Mouse (Mus musculus): ENCODE data around the gene Mthfd2. TPM values are rescaled to one million over a fixed set of nuclear protein-coding genes. Genes with fewer than 3 reads are reported as not detected.

The Mthfd2 gene
- polyA plus RNA-seq, 1 experiment from 2014 or later = 40.8 TPM

GRCm38 (mm10) chr6:83300447-83301229, 25.1 kb downstream of the Mthfd2 start:
- H3K27ac ChIP-seq (replicated peaks; ENCODE audit: low read depth, low read length) = no peak overlapping the region
- 82% methylated on average over 7 of the region's 7 CpGs for WGBS
- ATAC-seq (ENCODE audit: low read depth) (no peak), DNase-seq (ENCODE audit: low spot score) (no peak)
- no peaks in the 10 kb centered on the region for H3K9me3 ChIP-seq (ENCODE audit: control insufficient read depth, low read length)
- H3K4me3 ChIP-seq (ENCODE audit: low read depth, low read length) = no peak overlapping the region
- no peak overlapping the region for H3K9ac ChIP-seq (ENCODE audit: low read depth, low read length)
- H3K27me3 ChIP-seq (replicated peaks; ENCODE audit: control insufficient read depth, insufficient read depth, low read length) = no peaks in the 10 kb centered on the region
- no peaks in the 10 kb centered on the region for H3K4me1 ChIP-seq (ENCODE audit: control insufficient read depth, insufficient read depth, low read length)
- no peak overlapping the region for H3K4me2 ChIP-seq (ENCODE audit: low read depth, low read length)
- H3K36me3 ChIP-seq (ENCODE audit: control insufficient read depth, insufficient read depth, low read length) = peaks cover 7% of the 10 kb centered on the region

GRCm38 (mm10) chr6:83280256-83280955, 45.3 kb downstream of the Mthfd2 start:
- Histone ChIP-seq H3K27me3 (replicated peaks; ENCODE audit: control insufficient read depth, insufficient read depth, low read length) (no peaks in the 10 kb centered on the region), H3K4me3 (ENCODE audit: low read depth, low read length) (no peak overlapping the region), H3K9me3 (ENCODE audit: control insufficient read depth, low read length) (no peaks in the 10 kb centered on the region), H3K9ac (ENCODE audit: low read depth, low read length) (no peak overlapping the region), H3K4me1 (ENCODE audit: control insufficient read depth, insufficient read depth, low read length) (no peaks in the 10 kb centered on the region), H3K27ac (replicated peaks; ENCODE audit: low read depth, low read length) (no peak overlapping the region), H3K4me2 (ENCODE audit: low read depth, low read length) (no peak overlapping the region), H3K36me3 (ENCODE audit: control insufficient read depth, insufficient read depth, low read length) (no peaks in the 10 kb centered on the region)
- ATAC-seq (ENCODE audit: low read depth) = no peak
- no peak for DNase-seq (ENCODE audit: low spot score)
- 82% methylated on average over 8 of the region's 8 CpGs for WGBS

DNA sequence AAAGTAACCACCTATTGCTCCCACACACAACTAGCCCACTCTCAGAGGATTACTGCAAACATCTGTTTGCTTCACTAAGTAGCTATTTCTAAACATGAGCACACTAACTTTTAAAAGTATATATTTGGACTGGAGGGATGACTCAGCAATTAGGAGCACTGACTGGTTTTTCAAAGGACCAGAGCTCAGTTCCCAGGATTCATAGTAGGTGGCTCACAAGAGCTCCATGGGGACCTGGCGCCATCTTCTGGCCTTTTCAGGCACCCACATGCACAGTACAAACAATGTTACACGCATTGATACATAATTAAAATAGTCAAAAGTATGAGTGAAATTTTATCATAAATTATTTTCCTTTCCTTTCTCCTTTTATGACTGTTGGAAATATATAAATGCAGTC, 46.8 kb downstream of the Mthfd2 start:
- no peaks in the 10 kb centered on the region for H3K36me3 ChIP-seq (ENCODE audit: control insufficient read depth, insufficient read depth, low read length)
- 20% methylated on average over 2 of the region's 2 CpGs for WGBS

GRCm38 (mm10) chr6:83277151-83277550, 48.6 kb downstream of the Mthfd2 start:
- Histone ChIP-seq H3K9ac (ENCODE audit: low read depth, low read length) (no peak overlapping the region), H3K4me3 (ENCODE audit: low read depth, low read length) (no peak overlapping the region), H3K27me3 (replicated peaks; ENCODE audit: control insufficient read depth, insufficient read depth, low read length) (no peaks in the 10 kb centered on the region), H3K4me1 (ENCODE audit: control insufficient read depth, insufficient read depth, low read length) (no peaks in the 10 kb centered on the region), H3K9me3 (ENCODE audit: control insufficient read depth, low read length) (no peaks in the 10 kb centered on the region), H3K4me2 (ENCODE audit: low read depth, low read length) (no peak overlapping the region), H3K27ac (replicated peaks; ENCODE audit: low read depth, low read length) (no peak overlapping the region), H3K36me3 (ENCODE audit: control insufficient read depth, insufficient read depth, low read length) (no peaks in the 10 kb centered on the region)
- DNase-seq (ENCODE audit: low spot score) = no peak
- no peak for ATAC-seq (ENCODE audit: low read depth)
- WGBS = 72% methylated on average over 13 of the region's 13 CpGs

More for the DNA sequence above, 46.8 kb downstream of the Mthfd2 start:
- H3K9me3 ChIP-seq (ENCODE audit: control insufficient read depth, low read length) = no peaks in the 10 kb centered on the region
- H3K4me3 ChIP-seq (ENCODE audit: low read depth, low read length) = no peak overlapping the region
- DNase-seq (ENCODE audit: low spot score) (no peak), ATAC-seq (ENCODE audit: low read depth) (no peak)
- H3K9ac ChIP-seq (ENCODE audit: low read depth, low read length) = no peak overlapping the region
- H3K4me1 ChIP-seq (ENCODE audit: control insufficient read depth, insufficient read depth, low read length) = no peaks in the 10 kb centered on the region
- no peak overlapping the region for H3K27ac ChIP-seq (replicated peaks; ENCODE audit: low read depth, low read length)
- no peak overlapping the region for H3K4me2 ChIP-seq (ENCODE audit: low read depth, low read length)
- H3K27me3 ChIP-seq (replicated peaks; ENCODE audit: control insufficient read depth, insufficient read depth, low read length) = no peaks in the 10 kb centered on the region

DNA sequence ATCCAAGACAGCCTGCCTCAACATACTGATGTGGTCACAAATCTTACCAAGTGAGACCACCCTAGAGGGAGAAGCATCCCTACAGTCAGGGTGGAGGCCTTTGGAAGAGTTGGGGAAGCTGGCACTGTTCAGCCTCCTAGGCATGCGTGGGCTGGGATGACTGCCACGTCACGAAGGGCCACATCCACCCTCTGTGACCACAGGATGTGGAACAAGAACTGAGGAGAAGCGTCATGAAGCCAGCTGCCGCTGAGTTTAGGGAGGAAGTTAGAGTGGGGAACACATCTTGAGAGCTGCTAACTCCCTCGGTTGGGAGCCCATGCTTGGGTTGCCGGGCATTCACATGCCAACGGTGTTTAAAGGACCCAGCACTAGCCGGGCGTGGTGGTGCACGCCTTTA, 52.0 kb downstream of the Mthfd2 start:
- Histone ChIP-seq H3K27me3 (replicated peaks; ENCODE audit: control insufficient read depth, insufficient read depth, low read length) (no peaks in the 10 kb centered on the region), H3K4me1 (ENCODE audit: control insufficient read depth, insufficient read depth, low read length) (no peaks in the 10 kb centered on the region), H3K9ac (ENCODE audit: low read depth, low read length) (no peak overlapping the region), H3K4me2 (ENCODE audit: low read depth, low read length) (no peak overlapping the region), H3K36me3 (ENCODE audit: control insufficient read depth, insufficient read depth, low read length) (no peaks in the 10 kb centered on the region), H3K9me3 (ENCODE audit: control insufficient read depth, low read length) (no peaks in the 10 kb centered on the region), H3K4me3 (ENCODE audit: low read depth, low read length) (no peak overlapping the region), H3K27ac (replicated peaks; ENCODE audit: low read depth, low read length) (no peak overlapping the region)
- ATAC-seq (ENCODE audit: low read depth) (0 out of 2 replicates have a peak, but pooled peaks have one; percentile 41), DNase-seq (ENCODE audit: low spot score) (peak; percentile 19)
- WGBS = 83% methylated on average over 11 of the region's 11 CpGs

DNA sequence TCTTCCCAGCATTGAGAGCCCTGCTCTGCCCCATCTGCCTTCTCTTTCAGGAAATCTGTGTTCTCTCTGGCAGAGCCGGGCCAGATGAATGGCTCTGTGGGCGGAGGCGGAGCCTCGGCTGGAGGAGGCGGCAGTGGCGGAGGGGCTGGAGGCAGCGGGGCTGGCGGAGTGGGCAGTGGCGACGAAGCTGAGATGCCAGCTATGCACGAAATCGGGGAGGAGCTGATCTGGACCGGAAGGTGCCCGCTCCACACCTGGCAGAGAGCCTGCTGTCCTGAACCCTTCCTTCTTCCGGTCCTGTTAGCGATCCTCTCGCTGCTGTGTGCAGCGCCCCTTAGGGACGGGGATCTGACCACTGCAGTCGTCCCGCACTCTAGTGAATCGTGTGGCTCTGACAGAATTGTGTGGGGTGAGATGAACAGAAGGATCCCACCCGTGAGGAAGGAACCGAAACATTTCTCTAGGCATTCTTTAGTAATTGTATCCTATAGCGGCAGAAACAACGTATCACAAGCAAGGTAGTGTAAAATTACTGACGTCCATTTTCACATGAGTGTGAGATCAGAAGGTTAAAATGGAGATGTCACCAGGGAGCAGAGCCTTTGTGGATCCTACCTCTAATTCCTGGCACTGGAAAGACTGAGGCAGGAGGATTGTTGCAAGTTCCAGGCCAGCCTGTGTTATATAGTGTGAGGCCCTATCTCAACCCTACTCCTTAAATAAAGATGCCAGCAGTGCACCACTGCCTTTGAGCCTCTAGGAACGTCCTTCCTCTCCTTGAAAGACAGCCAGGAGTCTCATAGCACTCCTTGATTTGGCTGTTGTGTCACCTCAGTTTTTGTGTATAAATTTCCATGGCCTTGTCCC, 57.3 kb downstream of the Mthfd2 start:
- WGBS = 2% methylated on average over 19 of the region's 28 CpGs
- H3K9me3 ChIP-seq (ENCODE audit: control insufficient read depth, low read length) = no peaks in the 10 kb centered on the region
- ATAC-seq (ENCODE audit: low read depth) = peak; percentile 92

GRCm38 (mm10) chr6:83267616-83268015, 58.1 kb downstream of the Mthfd2 start:
- Histone ChIP-seq H3K36me3 (ENCODE audit: control insufficient read depth, insufficient read depth, low read length) (no peaks in the 10 kb centered on the region), H3K4me3 (ENCODE audit: low read depth, low read length) (peak overlapping the region; percentile 50), H3K4me1 (ENCODE audit: control insufficient read depth, insufficient read depth, low read length) (peaks cover 4% of the 10 kb centered on the region; the same call in 1 of the 2 replicates), H3K27me3 (replicated peaks; ENCODE audit: control insufficient read depth, insufficient read depth, low read length) (no peaks in the 10 kb centered on the region), H3K4me2 (ENCODE audit: low read depth, low read length) (peak overlapping the region; percentile 59), H3K9ac (ENCODE audit: low read depth, low read length) (peak overlapping the region; percentile 67), H3K27ac (replicated peaks; ENCODE audit: low read depth, low read length) (peak overlapping the region; percentile 48), H3K9me3 (ENCODE audit: control insufficient read depth, low read length) (no peaks in the 10 kb centered on the region)
- peak; percentile 26 for DNase-seq (ENCODE audit: low spot score)
- 57% methylated on average over 4 of the region's 4 CpGs for WGBS
- no peak for ATAC-seq (ENCODE audit: low read depth)

More for the DNA sequence above, 57.3 kb downstream of the Mthfd2 start:
- H3K4me2 ChIP-seq (ENCODE audit: low read depth, low read length) = peak overlapping the region; percentile 59
- H3K27me3 ChIP-seq (replicated peaks; ENCODE audit: control insufficient read depth, insufficient read depth, low read length) = no peaks in the 10 kb centered on the region
- peak; percentile 95 for DNase-seq (ENCODE audit: low spot score)
- H3K36me3 ChIP-seq (ENCODE audit: control insufficient read depth, insufficient read depth, low read length) = no peaks in the 10 kb centered on the region
- H3K4me3 ChIP-seq (ENCODE audit: low read depth, low read length) = peak overlapping the region; percentile 50
- H3K27ac ChIP-seq (replicated peaks; ENCODE audit: low read depth, low read length) = peak overlapping the region; percentile 83
- peaks cover 4% of the 10 kb centered on the region; the same call in 1 of the 2 replicates for H3K4me1 ChIP-seq (ENCODE audit: control insufficient read depth, insufficient read depth, low read length)
- H3K9ac ChIP-seq (ENCODE audit: low read depth, low read length) = peak overlapping the region; percentile 67

DNA sequence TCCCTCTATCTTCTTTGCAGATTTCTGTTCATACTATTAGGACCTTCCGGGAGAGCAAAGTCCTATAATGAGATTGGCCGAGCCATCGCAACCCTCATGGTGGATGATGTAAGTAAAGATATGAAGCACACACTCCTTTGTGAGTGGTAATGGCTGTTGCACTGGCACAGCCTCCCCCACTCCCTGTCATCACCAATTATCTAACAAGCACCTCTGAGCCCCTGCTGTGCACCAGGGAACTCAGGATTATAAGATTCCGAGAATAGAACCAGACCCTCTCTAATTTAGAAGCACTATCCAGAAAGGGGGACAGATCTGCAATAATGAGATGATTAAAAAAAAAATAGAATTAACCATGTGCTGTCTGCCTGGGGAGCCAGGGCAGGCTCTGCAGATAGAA, 60.1 kb downstream of the Mthfd2 start:
- Histone ChIP-seq H3K27ac (replicated peaks; ENCODE audit: low read depth, low read length) (no peak overlapping the region), H3K9me3 (ENCODE audit: control insufficient read depth, low read length) (no peaks in the 10 kb centered on the region), H3K9ac (ENCODE audit: low read depth, low read length) (no peak overlapping the region), H3K4me1 (ENCODE audit: control insufficient read depth, insufficient read depth, low read length) (peaks cover 4% of the 10 kb centered on the region; the same call in 1 of the 2 replicates), H3K36me3 (ENCODE audit: control insufficient read depth, insufficient read depth, low read length) (no peaks in the 10 kb centered on the region), H3K4me2 (ENCODE audit: low read depth, low read length) (no peak overlapping the region), H3K4me3 (ENCODE audit: low read depth, low read length) (no peak overlapping the region), H3K27me3 (replicated peaks; ENCODE audit: control insufficient read depth, insufficient read depth, low read length) (no peaks in the 10 kb centered on the region)
- DNase-seq (ENCODE audit: low spot score) (no peak), ATAC-seq (ENCODE audit: low read depth) (peak; percentile 30; the same call in 1 of the 2 replicates)
- WGBS = 80% methylated on average over 4 of the region's 4 CpGs

All from embryonic facial prominence, embryonic 14.5 days (tissue).